Mouse (Mus musculus): Measurements from ENCODE around the gene Tspan9.

Tspan9 gene

GRCm38 (mm10) chr6:128075453-128076003 lies 67.9 kb downstream of the Tspan9 start:
- DNase-seq: peak in 1 of 2 experiments; percentile 41

- DNase-seq: no peak
Measured at GRCm38 (mm10) chr6:128070921-128071558, 72.4 kb downstream of the Tspan9 start.

DNA sequence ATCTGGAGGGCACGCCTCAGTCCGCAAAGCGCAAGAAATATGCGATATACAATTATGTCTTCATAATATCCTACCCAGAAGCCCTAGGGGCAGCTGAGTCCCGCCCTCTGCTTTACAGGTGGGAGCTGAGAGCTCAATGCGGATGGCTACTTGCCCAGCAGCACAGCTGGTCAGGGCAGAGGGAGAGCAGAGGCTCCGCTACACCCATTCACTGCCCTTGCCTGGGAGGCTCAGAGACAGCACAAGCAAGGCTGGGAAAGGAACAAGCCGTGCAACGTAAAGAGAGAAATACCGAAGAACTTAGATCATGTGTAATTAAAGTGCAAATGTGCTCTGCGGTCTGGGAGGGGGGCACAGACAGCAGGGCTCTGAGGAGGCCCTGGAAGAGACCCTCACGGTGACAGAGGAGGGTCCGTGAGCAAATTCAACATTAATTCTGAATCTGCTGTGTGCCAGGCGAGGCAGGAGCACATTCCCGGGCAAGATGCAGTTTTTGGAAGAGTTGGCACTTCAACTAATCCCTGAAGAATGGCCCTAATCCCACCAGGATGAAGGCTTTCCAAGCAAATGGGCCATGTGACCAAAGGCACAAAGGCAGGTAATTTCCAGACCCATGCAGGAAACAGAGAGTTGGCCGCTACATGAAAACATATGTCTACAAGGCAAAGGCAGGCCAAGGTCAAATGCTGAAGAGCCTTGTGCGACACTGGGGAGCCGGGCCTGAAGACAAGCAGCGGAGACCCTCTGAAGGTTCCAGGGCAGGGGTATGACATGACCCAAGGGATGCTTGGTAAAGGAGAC lies 73.1 kb downstream of the Tspan9 start:
- DNase-seq: no peak

- no peak for DNase-seq
Measured at GRCm38 (mm10) chr6:128068144-128068543, 75.2 kb downstream of the Tspan9 start.

GRCm38 (mm10) chr6:128065982-128066381 lies 77.4 kb downstream of the Tspan9 start:
- DNase-seq: no peak

GRCm38 (mm10) chr6:128063501-128063900 lies 79.9 kb downstream of the Tspan9 start:
- DNase-seq: peak; percentile 46 to 69

GRCm38 (mm10) chr6:128062784-128063183 lies 80.6 kb downstream of the Tspan9 start:
- DNase-seq: no peak

- no peak for DNase-seq
Measured at GRCm38 (mm10) chr6:128062216-128062615, 81.2 kb downstream of the Tspan9 start.

GRCm38 (mm10) chr6:128061342-128061741 lies 82.1 kb downstream of the Tspan9 start:
- DNase-seq: no peak

GRCm38 (mm10) chr6:128058570-128058969 lies 84.8 kb downstream of the Tspan9 start:
- DNase-seq: no peak

GRCm38 (mm10) chr6:128058157-128058556 lies 85.2 kb downstream of the Tspan9 start:
- no peak for DNase-seq

DNA sequence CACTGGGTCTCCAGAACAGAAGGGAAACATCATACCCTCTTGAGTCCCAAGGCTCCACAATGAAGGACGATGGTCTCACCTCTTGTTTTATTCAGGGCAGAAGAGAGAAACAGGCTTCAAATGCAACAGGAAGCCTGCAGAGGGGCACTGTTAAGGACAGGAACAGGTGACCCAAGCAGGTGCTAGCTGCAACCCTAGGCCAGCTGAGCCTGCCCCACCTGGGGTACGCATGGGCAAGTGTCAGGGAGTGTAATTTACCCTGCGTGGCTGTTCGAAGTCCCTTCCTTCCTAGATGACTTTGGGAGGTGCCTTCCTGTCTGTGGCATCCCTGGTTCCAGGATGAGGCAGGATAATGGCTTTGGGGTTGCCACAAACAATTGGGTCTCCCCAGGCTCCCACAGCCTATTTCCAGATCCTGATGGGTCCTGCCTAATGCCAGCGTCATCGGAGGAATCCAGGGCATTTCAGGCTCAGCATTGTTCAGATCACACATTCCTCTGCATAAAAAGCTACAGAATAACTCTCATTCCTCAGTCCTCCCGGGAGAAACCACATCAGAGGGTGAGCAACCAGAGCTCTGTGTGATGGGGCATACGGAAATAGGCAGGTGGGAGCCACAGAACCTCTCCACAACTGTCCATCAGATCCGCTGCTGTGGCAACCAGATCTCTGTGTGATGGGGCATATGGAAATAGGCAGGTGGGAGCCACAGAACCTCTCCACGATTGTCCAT lies 90.2 kb downstream of the Tspan9 start:
- DNase-seq: no peak

- DNase-seq: no peak
Measured at GRCm38 (mm10) chr6:128047671-128048070, 95.7 kb downstream of the Tspan9 start.

- no peak for DNase-seq
Measured at GRCm38 (mm10) chr6:128047239-128047638, 96.2 kb downstream of the Tspan9 start.

GRCm38 (mm10) chr6:128046799-128047198 lies 96.6 kb downstream of the Tspan9 start:
- no peak for DNase-seq

GRCm38 (mm10) chr6:128044691-128045090 lies 98.7 kb downstream of the Tspan9 start:
- DNase-seq: no peak

GRCm38 (mm10) chr6:128043486-128043885 lies 99.9 kb downstream of the Tspan9 start:
- no peak for DNase-seq

- DNase-seq: peak in 1 of 2 experiments; percentile 50
Measured at GRCm38 (mm10) chr6:128041836-128042235, 101.6 kb downstream of the Tspan9 start.

- no peak for DNase-seq
Measured at GRCm38 (mm10) chr6:128039077-128039766, 104.2 kb downstream of the Tspan9 start.

- no peak for DNase-seq
Measured at GRCm38 (mm10) chr6:128038568-128038967, 104.8 kb downstream of the Tspan9 start.

GRCm38 (mm10) chr6:128036597-128036996 lies 106.8 kb downstream of the Tspan9 start:
- DNase-seq: no peak

DNA sequence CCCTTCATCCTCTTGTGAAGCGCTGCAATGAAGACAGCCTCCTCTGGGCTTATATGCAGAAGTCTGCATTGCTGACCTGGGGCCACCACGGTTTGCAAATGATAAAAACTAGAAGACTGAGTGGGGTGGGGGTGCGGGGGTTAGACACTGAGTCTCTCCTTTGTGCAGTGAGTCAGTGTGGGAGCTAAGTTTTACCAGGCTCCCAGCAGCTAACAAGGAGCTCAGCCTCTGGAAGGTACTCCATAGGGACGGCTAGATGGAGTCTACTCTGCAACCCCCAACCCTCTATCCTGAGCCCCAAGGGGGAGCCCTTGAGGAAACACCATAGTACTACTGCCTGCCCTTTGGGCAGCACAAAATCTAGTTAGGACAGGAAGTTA lies 107.5 kb downstream of the Tspan9 start:
- no peak for DNase-seq
